ENCODE assay signal across 8 mouse cellular contexts in the genomic region with DNA sequence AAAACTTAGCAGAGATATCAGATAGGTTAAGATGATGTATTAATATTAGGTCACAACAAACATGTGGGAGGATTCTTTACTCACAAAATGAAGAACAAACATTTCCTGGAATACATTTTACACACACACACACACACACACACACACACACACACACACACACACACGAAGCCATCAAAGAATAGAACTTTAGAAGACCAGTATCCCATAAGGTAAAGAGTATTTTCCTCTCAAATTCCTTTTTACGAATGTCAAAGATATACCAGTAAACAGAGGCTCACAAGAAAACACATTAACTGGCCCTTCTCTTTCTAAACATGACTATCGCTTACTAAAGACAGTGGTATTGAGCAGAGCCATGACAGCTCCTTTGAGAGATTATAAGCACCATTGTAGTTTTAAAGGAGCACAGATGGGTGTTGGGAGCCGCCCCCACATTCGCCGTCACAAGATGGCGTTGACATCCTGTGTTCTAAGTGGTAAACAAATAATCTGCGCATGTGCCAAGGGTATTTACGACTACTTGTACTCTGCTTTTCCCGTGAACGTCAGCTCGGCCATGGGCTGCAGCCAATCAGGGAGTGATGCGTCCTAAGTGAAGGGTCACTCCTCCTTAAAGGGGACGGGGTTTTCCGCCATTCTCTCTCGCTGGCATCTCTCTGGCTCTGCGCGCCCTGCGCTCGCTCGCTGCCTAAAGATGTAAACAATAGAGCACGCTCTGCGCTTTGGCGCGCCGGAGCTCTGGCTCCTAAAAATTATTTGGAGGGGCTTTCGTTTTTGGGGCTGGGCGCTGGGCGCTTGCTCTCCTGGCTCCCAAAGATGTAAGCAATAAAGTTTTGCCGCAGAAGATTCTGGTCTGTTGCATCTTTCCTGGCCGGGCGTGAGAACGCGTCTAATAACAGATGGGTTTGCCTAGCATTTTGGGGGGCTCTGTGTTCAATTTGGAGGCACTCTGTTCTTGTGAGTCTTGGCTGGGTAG.
DNase-seq lines count a peak whose midpoint lies in the region; ATAC-seq and TF ChIP-seq lines count a peak whose summit lies in the region.
"Not testable (repeated sequence)": the region's sequence is repeated elsewhere in the genome, so short reads cannot be mapped to it uniquely, and the experiment has no call there.

No protein-coding gene starts in this region.

- 0 out of 2 replicates have a peak, but pooled peaks have one; percentile 20 for TF ChIP-seq POLR2A in cerebellum, adult 2 months (IDR thresholded peaks at IDR 0.05; ENCODE audit: borderline replicate concordance, insufficient read depth, low read length)

- peak overlapping the region; percentile 67 for H3K4me3 ChIP-seq in cerebellum, adult 2 months (replicated peaks; ENCODE audit: insufficient read depth, low read depth, low read length)
- H3K4me3 ChIP-seq in forebrain, embryonic 13.5 days, result peak overlapping the region; percentile 41
- peak overlapping the region; percentile 41 for H3K4me3 ChIP-seq in heart, postnatal 0 days (ENCODE audit: low read depth, low read length)
- H3K4me3 ChIP-seq in kidney, embryonic 14.5 days (ENCODE audit: low read length), result peak overlapping the region; percentile 37
- peak overlapping the region; percentile 43 for H3K4me3 ChIP-seq in limb, embryonic 13.5 days

- peak overlapping the region; percentile 59 for H3K4me2 ChIP-seq in forebrain, embryonic 13.5 days
- H3K4me2 ChIP-seq in heart, postnatal 0 days (ENCODE audit: low read depth, low read length), result peak overlapping the region; percentile 56
- H3K4me2 ChIP-seq in kidney, embryonic 14.5 days (replicated peaks; ENCODE audit: low read depth, low read length), result peak overlapping the region; percentile 36
- peak overlapping the region; percentile 57 for H3K4me2 ChIP-seq in limb, embryonic 13.5 days (replicated peaks)

- ATAC-seq in forebrain, embryonic 13.5 days, result peak; percentile 85
- peak; percentile 49; the same call in 1 of the 2 replicates for ATAC-seq in heart, postnatal 0 days (ENCODE audit: insufficient read depth, low read depth)
- ATAC-seq in kidney, embryonic 14.5 days (ENCODE audit: low FRiP score, low TSS enrichment), result not testable (repeated sequence)
- ATAC-seq in limb, embryonic 13.5 days (ENCODE audit: low FRiP score, low read depth), result peak; percentile 54
- peak; percentile 76 for ATAC-seq in megakaryocyte-erythroid progenitor cell, adult 5-6 weeks (replicated peaks; ENCODE audit: low FRiP score, low TSS enrichment, poor library complexity, severe bottlenecking)

- not testable (repeated sequence) for H3K9me3 ChIP-seq in forebrain, embryonic 13.5 days (replicated peaks); heart, postnatal 0 days (replicated peaks; ENCODE audit: control insufficient read depth, low read length); kidney, embryonic 14.5 days (ENCODE audit: control insufficient read depth, low read length); limb, embryonic 13.5 days

- not testable (repeated sequence) for H3K4me1 ChIP-seq in cerebellum, adult 2 months (ENCODE audit: control insufficient read depth, insufficient read depth, low read length); forebrain, embryonic 13.5 days; heart, postnatal 0 days (ENCODE audit: control insufficient read depth, insufficient read depth); kidney, embryonic 14.5 days (ENCODE audit: control insufficient read depth, insufficient read depth, low read length); limb, embryonic 13.5 days

- not testable (repeated sequence) for H3K36me3 ChIP-seq in forebrain, embryonic 13.5 days (ENCODE audit: poor library complexity, severe bottlenecking); heart, postnatal 0 days (replicated peaks; ENCODE audit: control insufficient read depth, insufficient read depth, low read length); kidney, embryonic 14.5 days (ENCODE audit: control insufficient read depth, insufficient read depth, low read length); limb, embryonic 13.5 days

- 46% methylated on average over 27 of the region's 34 CpGs for WGBS in cerebellum, adult 2 months
- WGBS in forebrain, embryonic 13.5 days, result 48% methylated on average over 27 of the region's 34 CpGs
- 52% methylated on average over 21 of the region's 34 CpGs for WGBS in heart, postnatal 0 days
- WGBS in kidney, embryonic 14.5 days, result 54% methylated on average over 23 of the region's 34 CpGs
- 50% methylated on average over 29 of the region's 34 CpGs for WGBS in limb, embryonic 13.5 days

- not testable (repeated sequence) for TF ChIP-seq EP300 in heart, postnatal 0 days (IDR thresholded peaks at IDR 0.05; ENCODE audit: low read depth)

- H3K9ac ChIP-seq in forebrain, embryonic 13.5 days, result peak overlapping the region; percentile 55
- H3K9ac ChIP-seq in heart, postnatal 0 days (replicated peaks; ENCODE audit: low read depth, low read length), result peak overlapping the region; percentile 47; the same call in 1 of the 2 replicates
- peak overlapping the region; percentile 42; the same call in 1 of the 2 replicates for H3K9ac ChIP-seq in kidney, embryonic 14.5 days (ENCODE audit: low read depth, low read length)
- H3K9ac ChIP-seq in limb, embryonic 13.5 days, result peak overlapping the region; percentile 58

- peak; percentile 80 for DNase-seq in CD4-positive helper T cell, adult 2 months (ENCODE audit: low read depth, low spot score)
- DNase-seq in cerebellum, adult 2 months, result peak; percentile 23 to 49
- not testable (repeated sequence) for DNase-seq in heart, postnatal 0 days (ENCODE audit: low spot score)
- DNase-seq in retina, postnatal 1 day, result peak; percentile 66

- H3K27ac ChIP-seq in cerebellum, adult 2 months (ENCODE audit: insufficient read depth, low read length), result peak overlapping the region; percentile 9; the same call in 1 of the 2 replicates
- H3K27ac ChIP-seq in forebrain, embryonic 13.5 days; kidney, embryonic 14.5 days (ENCODE audit: low read depth, low read length); limb, embryonic 13.5 days: not testable (repeated sequence)
- peak overlapping the region; percentile 72 for H3K27ac ChIP-seq in heart, postnatal 0 days (ENCODE audit: low read depth)

- not testable (repeated sequence) for H3K27me3 ChIP-seq in cerebellum, adult 2 months (ENCODE audit: control insufficient read depth, insufficient read depth, low read length); forebrain, embryonic 13.5 days; heart, postnatal 0 days (ENCODE audit: control insufficient read depth, insufficient read depth, low read length); kidney, embryonic 14.5 days (ENCODE audit: control insufficient read depth, insufficient read depth, low read length); limb, embryonic 13.5 days

- TF ChIP-seq CTCF in cerebellum, adult 2 months (IDR thresholded peaks at IDR 0.05; ENCODE audit: borderline replicate concordance, insufficient read depth, low read depth, low read length); heart, postnatal 0 days (IDR thresholded peaks at IDR 0.05; ENCODE audit: low read depth): not testable (repeated sequence)
